Mouse (Mus musculus) ovary, adult 10 weeks (tissue): ENCODE results near the gene Klhl2. TPM values are rescaled to one million over a fixed set of nuclear protein-coding genes. Genes with fewer than 3 reads are reported as not detected.

Source experiments
- polyA plus RNA-seq: library from polyadenylated mRNA; stranded (reverse); fragments of 350-450 nt; fragmentation: Illumina TruSeq; extraction: RNeasy Lipid Tissue Mini Kit (QIAGEN cat#74804); gene quantifications from one replicate; pipeline ENCODE4 v1.2.3, GENCODE M21; 2014

Gene Klhl2
- polyA plus RNA-seq = 44.0 TPM

GRCm38 (mm10) chr8:64849897-64850541 is at the start of gene Klhl2:
Gene Klhl2 (minus strand): TSS chr8:64850017.

GRCm38 (mm10) chr8:64733271-64733943 is 116.4 kb downstream of the Klhl2 start, which contains the start of gene Msmo1:
Gene Msmo1 (minus strand): TSS chr8:64733792.

DNA sequence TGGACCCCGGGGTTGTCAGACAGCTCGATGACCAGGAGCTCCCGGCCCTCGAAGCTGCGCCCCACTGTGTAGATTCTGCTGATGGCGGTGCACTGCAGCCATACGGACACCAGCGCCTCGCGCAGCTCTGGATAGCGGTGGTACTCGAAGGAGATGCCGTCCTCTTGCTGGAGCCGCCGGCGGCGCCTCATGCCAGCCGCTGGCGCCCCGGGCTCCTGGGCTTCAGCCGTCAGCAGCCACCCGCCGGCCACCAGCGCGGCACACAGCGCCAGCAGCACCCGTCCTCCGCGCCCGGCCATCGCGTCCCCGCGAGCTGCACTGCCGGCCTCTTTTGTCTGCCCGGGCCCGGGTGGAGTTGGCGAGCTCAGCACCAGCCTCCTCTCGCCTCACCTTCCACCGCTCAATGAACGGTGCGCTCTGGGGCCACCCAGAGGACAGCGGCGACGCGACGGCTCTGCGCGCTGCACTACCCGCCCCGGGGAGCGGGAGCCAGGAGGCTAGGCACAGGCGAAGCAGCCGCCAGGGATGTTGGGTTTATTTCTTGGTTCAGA is 157.1 kb downstream of the Klhl2 start, which contains the start of gene Cpe:
Cpe (minus strand) TSS at position 404 of the 551 bp plus-strand sequence.

Other genes starting within 250 kb of the Klhl2 start
- gene Cpe, start 157.0 kb downstream of the Klhl2 start, polyA plus RNA-seq = 5,255 TPM
- 338 TPM for gene Msmo1, start 116.2 kb downstream of the Klhl2 start, polyA plus RNA-seq
- gene Tmem192, start 97.2 kb upstream of the Klhl2 start, polyA plus RNA-seq = 21.2 TPM
- gene Trim75, start 137.8 kb upstream of the Klhl2 start, polyA plus RNA-seq = 16.2 TPM
- 70.7 TPM for gene Trim61, start 168.5 kb upstream of the Klhl2 start, polyA plus RNA-seq
- gene Trim60, start 168.6 kb upstream of the Klhl2 start, polyA plus RNA-seq = 10.4 TPM
- 1.8 TPM for gene Apela, start 187.3 kb upstream of the Klhl2 start, polyA plus RNA-seq
- gene Gm10663, start 225.0 kb upstream of the Klhl2 start, polyA plus RNA-seq = not detected